Mouse (Mus musculus) limb, embryonic 12.5 days (tissue): Measurements from ENCODE around the gene Col4a5. TPM values are rescaled to one million over a fixed set of nuclear protein-coding genes. Genes with fewer than 3 reads are reported as not detected.

Source experiments
- ATAC-seq: fragments of 200-750 bp; cut with Nextera tagmentation; 2 replicates; pipeline ENCODE4 v1.8.0; 2017; ENCODE audit warnings: low read depth, moderate TSS enrichment; ENCODE audit not compliant: insufficient number of reproducible peaks, insufficient read depth, low FRiP score, low TSS enrichment
- H3K27ac ChIP-seq: fragments of 300-500 bp; sonication (generic); 2 replicates; pipeline ENCODE4 v1.5.1; 2016; ENCODE audit warnings: mild to moderate bottlenecking, moderate library complexity
- H3K27me3 ChIP-seq: fragments of 300-500 bp; sonication (generic); 2 replicates; pipeline ENCODE4 v1.6.1; 2016; ENCODE audit warnings: mild to moderate bottlenecking, moderate library complexity
- H3K36me3 ChIP-seq: fragments of 300-500 bp; sonication (generic); 2 replicates; pipeline ENCODE4 v1.6.1; 2016; ENCODE audit warnings: mild to moderate bottlenecking, moderate library complexity
- H3K4me1 ChIP-seq: fragments of 300-500 bp; sonication (generic); replicated peaks from 2 replicates; pipeline ENCODE4 v1.6.1; 2016
- H3K4me2 ChIP-seq: fragments of 300-500 bp; sonication (generic); 2 replicates; pipeline ENCODE4 v1.6.1; 2016; ENCODE audit warnings: mild to moderate bottlenecking, moderate library complexity
- H3K4me3 ChIP-seq: fragments of 300-500 bp; sonication (generic); replicated peaks from 2 replicates; pipeline ENCODE4 v1.5.1; 2016; ENCODE audit warnings: mild to moderate bottlenecking
- H3K9ac ChIP-seq: fragments of 300-500 bp; sonication (generic); replicated peaks from 2 replicates; pipeline ENCODE4 v1.6.1; 2016; ENCODE audit warnings: mild to moderate bottlenecking, moderate library complexity
- H3K9me3 ChIP-seq: fragments of 300-500 bp; sonication (generic); 2 replicates; pipeline ENCODE4 v1.6.1; 2016; ENCODE audit warnings: mild to moderate bottlenecking, moderate library complexity
- WGBS: fragments of 180-500 bp; shearing (Covaris S2); methylation state at CpG from one replicate; pipeline ENCODE4 v1.1.7; 2016; 5-methylcytosine and 5-hydroxymethylcytosine counted together
- polyA plus RNA-seq: library from polyadenylated mRNA; unstranded; fragments of >200 nt; fragmentation: Nextera tagmentation; extraction: Ambion mirVana; gene quantifications from 2 replicates; pipeline ENCODE4 v1.2.1, GENCODE M21; 2016

Col4a5 gene
- polyA plus RNA-seq, 1 experiment from 2014 or later: 11.2 TPM

- Histone ChIP-seq H3K4me3 (peak overlapping the region; percentile 38), H3K4me1 (no peaks in the 10 kb centered on the region), H3K27ac (no peak overlapping the region), H3K9me3 (no peaks in the 10 kb centered on the region), H3K4me2 (peak overlapping the region; percentile 59), H3K27me3 (peaks cover 73% of the 10 kb centered on the region), H3K36me3 (no peaks in the 10 kb centered on the region), H3K9ac (no peak overlapping the region)
- 17% methylated on average over 33 of the region's 33 CpGs for WGBS
- ATAC-seq: no peak
Measured at GRCm38 (mm10) chrX:141721725-141722124, 246.5 kb downstream of the Col4a5 start.

DNA sequence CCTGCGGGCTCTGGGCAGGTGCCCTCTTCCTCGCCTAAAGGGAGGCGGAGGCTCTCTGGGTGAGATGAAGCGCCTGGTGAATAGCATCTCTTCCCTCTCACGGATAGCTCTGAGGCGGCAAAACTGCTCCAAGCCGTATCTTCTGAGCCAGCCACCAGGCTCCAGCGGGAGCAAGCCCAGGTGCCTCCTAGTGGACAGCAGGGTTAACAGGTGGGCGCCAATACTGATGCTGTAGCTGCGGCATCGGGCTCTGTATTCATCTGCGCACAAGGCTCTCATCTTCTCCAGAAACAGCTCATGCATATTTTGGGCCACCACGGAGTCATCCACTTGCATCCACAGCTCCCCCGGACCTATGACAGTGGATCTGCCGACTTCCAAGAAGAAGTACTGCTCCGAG, 248.8 kb downstream of the Col4a5 start:
- Histone ChIP-seq H3K9me3 (no peaks in the 10 kb centered on the region), H3K9ac (no peak overlapping the region), H3K27ac (no peak overlapping the region), H3K4me3 (peak overlapping the region; percentile 42), H3K4me1 (no peaks in the 10 kb centered on the region), H3K27me3 (peaks cover 77% of the 10 kb centered on the region), H3K4me2 (peak overlapping the region; percentile 61), H3K36me3 (no peaks in the 10 kb centered on the region)
- no peak for ATAC-seq
- 18% methylated on average over 15 of the region's 16 CpGs for WGBS

DNA sequence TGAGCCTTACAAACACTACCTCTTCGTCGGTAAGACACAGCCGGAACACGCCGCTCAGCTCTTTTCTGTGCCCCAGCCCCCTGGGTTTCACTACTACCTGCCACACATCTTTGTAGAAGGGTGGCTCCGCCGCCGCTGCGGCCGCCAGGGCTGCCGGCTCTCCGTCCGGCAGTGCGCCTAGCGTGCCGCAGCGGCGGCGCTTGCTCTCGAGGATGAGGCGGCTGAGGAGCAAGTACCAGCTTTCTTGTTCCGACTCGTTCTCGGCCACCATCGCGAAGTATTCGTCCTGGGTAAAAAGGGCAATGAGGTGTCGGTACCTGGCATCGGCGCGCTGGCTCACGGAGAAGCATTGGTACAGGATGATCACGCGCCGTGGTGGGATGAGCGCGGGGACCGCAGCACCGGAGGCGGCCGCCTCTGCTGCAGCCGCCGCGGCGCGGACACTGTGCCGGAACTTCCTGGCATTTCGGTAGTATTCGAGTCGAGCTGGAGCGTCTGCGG, 249.3 kb downstream of the Col4a5 start:
- H3K27ac ChIP-seq: no peak overlapping the region
- H3K9me3 ChIP-seq: no peaks in the 10 kb centered on the region
- H3K27me3 ChIP-seq: peaks cover 77% of the 10 kb centered on the region
- peak overlapping the region; percentile 61 for H3K4me2 ChIP-seq
- no peaks in the 10 kb centered on the region for H3K36me3 ChIP-seq
- H3K4me1 ChIP-seq: no peaks in the 10 kb centered on the region
- H3K9ac ChIP-seq: no peak overlapping the region
- no peak for ATAC-seq
- H3K4me3 ChIP-seq: peak overlapping the region; percentile 42
- WGBS: 23% methylated on average over 52 of the region's 52 CpGs

- Histone ChIP-seq H3K4me1 (no peaks in the 10 kb centered on the region), H3K36me3 (no peaks in the 10 kb centered on the region), H3K27ac (no peak within 1 kb of the TSS), H3K4me3 (peak within 1 kb of the TSS; percentile 42), H3K27me3 (peaks cover 71% of the 10 kb centered on the region), H3K9me3 (no peaks in the 10 kb centered on the region), H3K9ac (no peak within 1 kb of the TSS), H3K4me2 (peak within 1 kb of the TSS; percentile 61)
- ATAC-seq: peak; percentile 85
- 28% methylated on average over 50 of the region's 51 CpGs for WGBS
Measured at GRCm38 (mm10) chrX:141724937-141725918, 250.0 kb downstream of the Col4a5 start, which contains the start of gene Irs4. TSS of gene Irs4 (minus strand) at chrX:141725263.

DNA sequence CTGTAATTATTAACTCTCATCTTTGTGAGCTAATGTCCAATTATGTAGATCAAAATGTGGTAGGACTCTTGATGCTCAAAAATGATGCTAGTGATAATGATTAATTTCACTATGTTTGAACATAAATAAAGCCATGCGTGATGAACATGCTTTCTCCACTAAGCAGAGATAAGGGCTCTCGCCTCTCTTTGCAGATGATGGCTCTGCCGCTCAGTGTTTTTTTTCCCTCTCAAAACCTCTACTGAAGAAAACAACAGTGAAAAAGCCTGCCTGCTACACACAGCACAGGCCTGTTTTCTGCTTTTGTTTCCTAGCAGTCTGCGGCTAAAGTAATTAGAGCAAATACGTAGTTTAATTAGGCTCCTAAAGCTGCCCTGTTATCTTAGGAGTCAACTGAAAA, 254.4 kb downstream of the Col4a5 start:
- H3K27me3 ChIP-seq: peaks cover 27% of the 10 kb centered on the region
- ATAC-seq: no peak
- H3K9me3 ChIP-seq: no peaks in the 10 kb centered on the region
- 57% methylated on average over 5 of the region's 5 CpGs for WGBS
- H3K4me2 ChIP-seq: no peak overlapping the region
- H3K27ac ChIP-seq: no peak overlapping the region
- no peak overlapping the region for H3K9ac ChIP-seq
- no peaks in the 10 kb centered on the region for H3K4me1 ChIP-seq
- H3K36me3 ChIP-seq: no peaks in the 10 kb centered on the region
- no peak overlapping the region for H3K4me3 ChIP-seq

Other genes starting within 250 kb of the Col4a5 start
- 0.84 and 1.1 TPM in 2 replicates for gene Col4a6, start 1.3 kb upstream of the Col4a5 start, polyA plus RNA-seq
- 0.09 and 0.16 TPM in 2 replicates for gene Irs4, start 249.9 kb downstream of the Col4a5 start, polyA plus RNA-seq